Mouse (Mus musculus): Measurements from ENCODE around the gene Uba52. TPM values are rescaled to one million over a fixed set of nuclear protein-coding genes. Genes with fewer than 3 reads are reported as not detected.

The Uba52 gene
- total RNA-seq, 1 experiment from 2014 or later: 4,881 TPM

- 0 out of 4 replicates have a peak, but pooled peaks of 1 of the 2 experiments have one; percentile 5 for ATAC-seq (replicated peaks in 1 of 2; ENCODE audit: insufficient read depth in 1 of 2, low FRiP score in 2 of 2, low TSS enrichment in 1 of 2, low read depth in 1 of 2, poor library complexity in 2 of 2, severe bottlenecking in 2 of 2)
Measured at GRCm38 (mm10) chr8:70493692-70494415, 16.7 kb downstream of the Uba52 start.

GRCm38 (mm10) chr8:70492664-70493640 is 17.6 kb downstream of the Uba52 start, which contains the start of gene Crlf1:
Crlf1 (plus strand) TSS chr8:70493158.
- no peak for ATAC-seq (replicated peaks in 1 of 2; ENCODE audit: insufficient read depth in 1 of 2, low FRiP score in 2 of 2, low TSS enrichment in 1 of 2, low read depth in 1 of 2, poor library complexity in 2 of 2, severe bottlenecking in 2 of 2)

GRCm38 (mm10) chr8:70490880-70491495 is 19.6 kb downstream of the Uba52 start:
- ATAC-seq (replicated peaks in 1 of 2; ENCODE audit: insufficient read depth in 1 of 2, low FRiP score in 2 of 2, low TSS enrichment in 1 of 2, low read depth in 1 of 2, poor library complexity in 2 of 2, severe bottlenecking in 2 of 2): no peak

- ATAC-seq (replicated peaks in 1 of 2; ENCODE audit: insufficient read depth in 1 of 2, low FRiP score in 2 of 2, low TSS enrichment in 1 of 2, low read depth in 1 of 2, poor library complexity in 2 of 2, severe bottlenecking in 2 of 2): 0 out of 4 replicates have a peak, but pooled peaks of 1 of the 2 experiments have one; percentile 4
Measured at GRCm38 (mm10) chr8:70490061-70490879, 20.3 kb downstream of the Uba52 start.

- ATAC-seq (replicated peaks in 1 of 2; ENCODE audit: insufficient read depth in 1 of 2, low FRiP score in 2 of 2, low TSS enrichment in 1 of 2, low read depth in 1 of 2, poor library complexity in 2 of 2, severe bottlenecking in 2 of 2): no peak
Measured at GRCm38 (mm10) chr8:70489576-70489975, 21.0 kb downstream of the Uba52 start.

GRCm38 (mm10) chr8:70488931-70489470 is 21.6 kb downstream of the Uba52 start:
- ATAC-seq (replicated peaks in 1 of 2; ENCODE audit: insufficient read depth in 1 of 2, low FRiP score in 2 of 2, low TSS enrichment in 1 of 2, low read depth in 1 of 2, poor library complexity in 2 of 2, severe bottlenecking in 2 of 2): no peak

GRCm38 (mm10) chr8:70487993-70488796 is 22.4 kb downstream of the Uba52 start:
- ATAC-seq (replicated peaks in 1 of 2; ENCODE audit: insufficient read depth in 1 of 2, low FRiP score in 2 of 2, low TSS enrichment in 1 of 2, low read depth in 1 of 2, poor library complexity in 2 of 2, severe bottlenecking in 2 of 2): no peak

- ATAC-seq (replicated peaks in 1 of 2; ENCODE audit: insufficient read depth in 1 of 2, low FRiP score in 2 of 2, low TSS enrichment in 1 of 2, low read depth in 1 of 2, poor library complexity in 2 of 2, severe bottlenecking in 2 of 2): no peak
Measured at GRCm38 (mm10) chr8:70486941-70487520, 23.6 kb downstream of the Uba52 start, which contains the start of gene Tmem59l. Tmem59l (minus strand) TSS chr8:70487358.

GRCm38 (mm10) chr8:70486191-70486681 is 24.4 kb downstream of the Uba52 start:
- ATAC-seq (replicated peaks in 1 of 2; ENCODE audit: insufficient read depth in 1 of 2, low FRiP score in 2 of 2, low TSS enrichment in 1 of 2, low read depth in 1 of 2, poor library complexity in 2 of 2, severe bottlenecking in 2 of 2): no peak

GRCm38 (mm10) chr8:70482943-70483342 is 27.7 kb downstream of the Uba52 start:
- no peak for ATAC-seq (replicated peaks in 1 of 2; ENCODE audit: insufficient read depth in 1 of 2, low FRiP score in 2 of 2, low TSS enrichment in 1 of 2, low read depth in 1 of 2, poor library complexity in 2 of 2, severe bottlenecking in 2 of 2)

GRCm38 (mm10) chr8:70481908-70482307 is 28.7 kb downstream of the Uba52 start:
- no peak for ATAC-seq (replicated peaks in 1 of 2; ENCODE audit: insufficient read depth in 1 of 2, low FRiP score in 2 of 2, low TSS enrichment in 1 of 2, low read depth in 1 of 2, poor library complexity in 2 of 2, severe bottlenecking in 2 of 2)

- ATAC-seq (replicated peaks in 1 of 2; ENCODE audit: insufficient read depth in 1 of 2, low FRiP score in 2 of 2, low TSS enrichment in 1 of 2, low read depth in 1 of 2, poor library complexity in 2 of 2, severe bottlenecking in 2 of 2): peak; percentile 9 to 14; a peak in 1 of 4 replicates
Measured at GRCm38 (mm10) chr8:70477269-70477982, 33.2 kb downstream of the Uba52 start.

- ATAC-seq (replicated peaks in 1 of 2; ENCODE audit: insufficient read depth in 1 of 2, low FRiP score in 2 of 2, low TSS enrichment in 1 of 2, low read depth in 1 of 2, poor library complexity in 2 of 2, severe bottlenecking in 2 of 2): peak; percentile 92 to 97
Measured at GRCm38 (mm10) chr8:70476333-70477268, 34.0 kb downstream of the Uba52 start, which contains the start of gene Klhl26. Klhl26 (minus strand) TSS chr8:70476968.

GRCm38 (mm10) chr8:70471856-70472255 is 38.7 kb downstream of the Uba52 start:
- ATAC-seq (replicated peaks in 1 of 2; ENCODE audit: insufficient read depth in 1 of 2, low FRiP score in 2 of 2, low TSS enrichment in 1 of 2, low read depth in 1 of 2, poor library complexity in 2 of 2, severe bottlenecking in 2 of 2): no peak

Data from hematopoietic stem cell, adult 5-6 weeks (primary cell).